Mouse (Mus musculus) adrenal gland, postnatal 4 days (tissue): ENCODE results near the gene Nup98. TPM values are rescaled to one million over a fixed set of nuclear protein-coding genes. Genes with fewer than 3 reads are reported as not detected.

ENCODE experiments used
- DNase-seq, 2 experiments: peaks; one replicate each; pipeline ENCODE4 v3.0.0; 2021 to 2022; ENCODE audit warnings: low spot score in 2 of 2, mixed read lengths in 2 of 2
- total RNA-seq, 2 experiments: library from RNA; stranded (reverse); gene quantifications; 2 replicates each; pipeline ENCODE4 v1.2.3; 2021

Nup98 gene
- total RNA-seq, 2 experiments from 2014 or later: 61.4 to 67.3 TPM

- no peak for DNase-seq
Observed at GRCm38 (mm10) chr7:102238686-102239286, 28.8 kb upstream of the Nup98 start.

GRCm38 (mm10) chr7:102233059-102233458, 23.1 kb upstream of the Nup98 start:
- no peak for DNase-seq

GRCm38 (mm10) chr7:102229814-102230213, 19.8 kb upstream of the Nup98 start:
- DNase-seq: no peak

- no peak for DNase-seq
Observed at GRCm38 (mm10) chr7:102228049-102228670, 18.2 kb upstream of the Nup98 start.

GRCm38 (mm10) chr7:102226051-102226450, 16.1 kb upstream of the Nup98 start:
- DNase-seq: no peak

GRCm38 (mm10) chr7:102223883-102224738, 14.1 kb upstream of the Nup98 start:
- DNase-seq: peak in 1 of 2 experiments; percentile 46

- peak; percentile 38 to 51 for DNase-seq
Observed at GRCm38 (mm10) chr7:102222830-102223556, 13.0 kb upstream of the Nup98 start.

- no peak for DNase-seq
Observed at GRCm38 (mm10) chr7:102222336-102222735, 12.4 kb upstream of the Nup98 start.

- DNase-seq: no peak
Observed at GRCm38 (mm10) chr7:102221899-102222298, 11.9 kb upstream of the Nup98 start.

- no peak for DNase-seq
Observed at GRCm38 (mm10) chr7:102211071-102211470, 1.1 kb upstream of the Nup98 start.

- no peak for DNase-seq
Observed at GRCm38 (mm10) chr7:102208806-102209363, 1.1 kb downstream of the Nup98 start.

GRCm38 (mm10) chr7:102205646-102206045, 4.3 kb downstream of the Nup98 start:
- DNase-seq: no peak

- DNase-seq: no peak
Observed at GRCm38 (mm10) chr7:102204296-102204857, 5.6 kb downstream of the Nup98 start.

GRCm38 (mm10) chr7:102200996-102201785, 8.8 kb downstream of the Nup98 start:
- DNase-seq: no peak

GRCm38 (mm10) chr7:102200576-102200975, 9.4 kb downstream of the Nup98 start:
- no peak for DNase-seq

- DNase-seq: no peak
Observed at GRCm38 (mm10) chr7:102192356-102192755, 17.6 kb downstream of the Nup98 start.

GRCm38 (mm10) chr7:102183849-102184248, 26.1 kb downstream of the Nup98 start:
- DNase-seq: no peak

- DNase-seq: no peak
Observed at GRCm38 (mm10) chr7:102170300-102170699, 39.7 kb downstream of the Nup98 start.

- no peak for DNase-seq
Observed at GRCm38 (mm10) chr7:102153691-102154090, 56.3 kb downstream of the Nup98 start.

GRCm38 (mm10) chr7:102137898-102138297, 72.1 kb downstream of the Nup98 start:
- DNase-seq: no peak
